Mouse (Mus musculus): ENCODE data around the gene Man2b1. TPM values are rescaled to one million over a fixed set of nuclear protein-coding genes. Genes with fewer than 3 reads are reported as not detected.

Gene Man2b1
- polyA plus RNA-seq, 1 experiment = 7.6 TPM

- Histone ChIP-seq H3K79me2 (ENCODE audit: control insufficient read depth, insufficient read depth) (no peaks in the 10 kb centered on the region), H3K36me3 (ENCODE audit: control insufficient read depth, insufficient read depth) (peaks cover 12% of the 10 kb centered on the region), H3K27me3 (ENCODE audit: control insufficient read depth, insufficient read depth, insufficient read length) (no peaks in the 10 kb centered on the region), H3ac (ENCODE audit: control insufficient read depth, insufficient read length) (peak overlapping the region; percentile 78), H3K4me3 (peak overlapping the region; percentile 82), H3K4me2 (ENCODE audit: low read depth) (peak overlapping the region; percentile 95)
- TF ChIP-seq REST (IDR thresholded peaks at IDR 0.05; ENCODE audit: insufficient read depth, insufficient read length) (no peak), POLR2AphosphoS2 (IDR thresholded peaks at IDR 0.05; ENCODE audit: insufficient read length, low read depth) (no peak), E2F4 (IDR thresholded peaks at IDR 0.05; ENCODE audit: insufficient read depth) (no peak), CEBPB (IDR thresholded peaks at IDR 0.05; ENCODE audit: insufficient read depth, poor library complexity, severe bottlenecking) (no peak), MYOD1 (IDR thresholded peaks at IDR 0.05; ENCODE audit: control insufficient read depth in 1 of 3, insufficient read length in 2 of 3, low read depth in 2 of 3) (no peak), SRF (IDR thresholded peaks at IDR 0.05; ENCODE audit: control insufficient read depth, insufficient read length, low read depth) (no peak)
These were observed 10.6 kb upstream of the Man2b1 start for GRCm38 (mm10) chr8:85072364-85072929.

GRCm38 (mm10) chr8:85073041-85073612, 9.9 kb upstream of the Man2b1 start:
- TF ChIP-seq MYOD1 (IDR thresholded peaks at IDR 0.05; ENCODE audit: control insufficient read depth in 1 of 3, insufficient read length in 2 of 3, low read depth in 2 of 3) (no peak), REST (IDR thresholded peaks at IDR 0.05; ENCODE audit: insufficient read depth, insufficient read length) (no peak), CEBPB (IDR thresholded peaks at IDR 0.05; ENCODE audit: insufficient read depth, poor library complexity, severe bottlenecking) (no peak), MAX (IDR thresholded peaks at IDR 0.05; ENCODE audit: low read depth) (no peak), POLR2A (IDR thresholded peaks at IDR 0.05; ENCODE audit: insufficient read length, low read depth) (no peak), MYOG (IDR thresholded peaks at IDR 0.05; ENCODE audit: control insufficient read depth in 1 of 3, insufficient read depth in 1 of 3, insufficient read length in 2 of 3, low read depth in 2 of 3) (no peak), TCF3 (IDR thresholded peaks at IDR 0.05; ENCODE audit: insufficient read length, low read depth) (no peak)
- no peaks in the 10 kb centered on the region for H3K79me2 ChIP-seq (ENCODE audit: control insufficient read depth, insufficient read depth)
- H3K4me2 ChIP-seq (ENCODE audit: low read depth) = peak overlapping the region; percentile 61
- peak overlapping the region; percentile 82 for H3K4me3 ChIP-seq
- H3K36me3 ChIP-seq (ENCODE audit: control insufficient read depth, insufficient read depth) = peaks cover 12% of the 10 kb centered on the region
- H3K27me3 ChIP-seq (ENCODE audit: control insufficient read depth, insufficient read depth, insufficient read length) = no peaks in the 10 kb centered on the region
- H3ac ChIP-seq (ENCODE audit: control insufficient read depth, insufficient read length) = no peak overlapping the region

GRCm38 (mm10) chr8:85074167-85074566, 8.9 kb upstream of the Man2b1 start:
- TF ChIP-seq SRF (IDR thresholded peaks at IDR 0.05; ENCODE audit: control insufficient read depth, insufficient read length, low read depth) (no peak), MAX (IDR thresholded peaks at IDR 0.05; ENCODE audit: low read depth) (no peak), POLR2A (IDR thresholded peaks at IDR 0.05; ENCODE audit: insufficient read length, low read depth) (no peak), CEBPB (IDR thresholded peaks at IDR 0.05; ENCODE audit: insufficient read depth, poor library complexity, severe bottlenecking) (no peak), POLR2AphosphoS2 (IDR thresholded peaks at IDR 0.05; ENCODE audit: insufficient read length, low read depth) (no peak), TCF3 (IDR thresholded peaks at IDR 0.05; ENCODE audit: insufficient read length, low read depth) (no peak), MYOD1 (IDR thresholded peaks at IDR 0.05; ENCODE audit: control insufficient read depth in 1 of 3, insufficient read length in 2 of 3, low read depth in 2 of 3) (no peak), E2F4 (IDR thresholded peaks at IDR 0.05; ENCODE audit: insufficient read depth) (no peak), REST (IDR thresholded peaks at IDR 0.05; ENCODE audit: insufficient read depth, insufficient read length) (no peak), TCF12 (IDR thresholded peaks at IDR 0.05; ENCODE audit: insufficient read depth, poor library complexity, severe bottlenecking) (no peak), MYOG (IDR thresholded peaks at IDR 0.05; ENCODE audit: control insufficient read depth in 1 of 3, insufficient read depth in 1 of 3, insufficient read length in 2 of 3, low read depth in 2 of 3) (no peak), USF1 (IDR thresholded peaks at IDR 0.05; ENCODE audit: low read depth) (no peak)
- Histone ChIP-seq H3K79me2 (ENCODE audit: control insufficient read depth, insufficient read depth) (no peaks in the 10 kb centered on the region), H3K4me2 (ENCODE audit: low read depth) (no peak overlapping the region), H3K4me3 (no peak overlapping the region), H3K36me3 (ENCODE audit: control insufficient read depth, insufficient read depth) (peaks cover 12% of the 10 kb centered on the region), H3K27me3 (ENCODE audit: control insufficient read depth, insufficient read depth, insufficient read length) (no peaks in the 10 kb centered on the region), H3ac (ENCODE audit: control insufficient read depth, insufficient read length) (no peak overlapping the region)

GRCm38 (mm10) chr8:85074617-85075016, 8.5 kb upstream of the Man2b1 start:
- Histone ChIP-seq H3K4me3 (no peak overlapping the region), H3K79me2 (ENCODE audit: control insufficient read depth, insufficient read depth) (peaks cover 3% of the 10 kb centered on the region), H3K36me3 (ENCODE audit: control insufficient read depth, insufficient read depth) (peaks cover 12% of the 10 kb centered on the region), H3K27me3 (ENCODE audit: control insufficient read depth, insufficient read depth, insufficient read length) (no peaks in the 10 kb centered on the region), H3ac (ENCODE audit: control insufficient read depth, insufficient read length) (no peak overlapping the region), H3K4me2 (ENCODE audit: low read depth) (no peak overlapping the region)
- TF ChIP-seq POLR2AphosphoS2 (IDR thresholded peaks at IDR 0.05; ENCODE audit: insufficient read length, low read depth) (peak; percentile 22), REST (IDR thresholded peaks at IDR 0.05; ENCODE audit: insufficient read depth, insufficient read length) (no peak)

GRCm38 (mm10) chr8:85076001-85076400, 7.1 kb upstream of the Man2b1 start:
- Histone ChIP-seq H3K79me2 (ENCODE audit: control insufficient read depth, insufficient read depth) (peaks cover 9% of the 10 kb centered on the region), H3K27me3 (ENCODE audit: control insufficient read depth, insufficient read depth, insufficient read length) (no peaks in the 10 kb centered on the region), H3ac (ENCODE audit: control insufficient read depth, insufficient read length) (no peak overlapping the region), H3K4me2 (ENCODE audit: low read depth) (no peak overlapping the region), H3K36me3 (ENCODE audit: control insufficient read depth, insufficient read depth) (peaks cover 12% of the 10 kb centered on the region), H3K4me3 (no peak overlapping the region)
- TF ChIP-seq MAX (IDR thresholded peaks at IDR 0.05; ENCODE audit: low read depth) = no peak
- no peak for TF ChIP-seq MYOG (IDR thresholded peaks at IDR 0.05; ENCODE audit: control insufficient read depth in 1 of 3, insufficient read depth in 1 of 3, insufficient read length in 2 of 3, low read depth in 2 of 3)
- TF ChIP-seq POLR2AphosphoS2 (IDR thresholded peaks at IDR 0.05; ENCODE audit: insufficient read length, low read depth) = no peak

Measured in myocyte (in vitro differentiated cells).